Mouse (Mus musculus) thymus, postnatal 10 days (tissue): Measurements from ENCODE around the gene Lin7a.

Experiments used
- DNase-seq, 2 experiments: peaks; one replicate each; pipeline ENCODE4 v3.0.0; 2021; ENCODE audit warnings: low spot score in 2 of 2

The Lin7a gene

DNA sequence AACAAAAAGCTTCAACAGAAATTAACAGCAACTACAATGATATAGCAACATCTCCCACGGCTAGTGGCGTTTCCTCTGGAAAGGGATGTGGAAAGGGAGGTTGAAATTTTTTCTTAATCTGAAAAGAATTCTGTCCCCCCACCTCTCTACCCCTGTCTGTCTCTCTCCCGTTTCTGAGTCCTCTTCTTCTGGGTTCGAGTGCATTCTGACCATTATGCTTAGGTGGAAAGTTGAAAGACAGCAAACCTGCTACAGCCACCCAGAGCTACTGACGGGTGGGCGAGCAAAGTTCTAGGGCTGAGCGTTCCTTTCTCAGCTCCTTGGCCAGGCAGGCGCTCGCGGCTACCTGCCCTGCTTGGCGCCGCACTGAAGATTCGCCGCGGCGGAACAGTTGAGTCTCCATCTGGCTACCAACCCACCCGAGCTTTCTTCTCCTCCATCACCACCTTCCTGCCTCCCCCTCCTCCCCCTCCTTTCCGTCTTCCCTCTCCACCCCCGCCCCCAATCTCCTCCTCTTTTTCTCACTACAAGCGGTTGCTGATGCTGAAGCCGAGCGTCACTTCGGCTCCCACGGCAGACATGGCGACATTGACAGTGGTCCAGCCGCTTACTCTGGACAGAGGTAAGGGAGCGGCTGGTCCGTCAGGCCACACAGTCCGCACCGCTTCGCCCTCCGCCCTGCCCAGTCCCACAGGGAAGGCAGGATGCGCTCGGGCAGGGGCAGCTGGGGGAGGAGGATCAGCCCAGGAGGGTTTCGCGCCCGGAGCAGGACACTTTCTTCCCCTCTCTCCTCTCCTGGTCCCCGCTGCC lies at the start of gene Lin7a:
Lin7a (plus strand) TSS at position 366 of the 810 bp plus-strand sequence.
- DNase-seq, result no peak

DNA sequence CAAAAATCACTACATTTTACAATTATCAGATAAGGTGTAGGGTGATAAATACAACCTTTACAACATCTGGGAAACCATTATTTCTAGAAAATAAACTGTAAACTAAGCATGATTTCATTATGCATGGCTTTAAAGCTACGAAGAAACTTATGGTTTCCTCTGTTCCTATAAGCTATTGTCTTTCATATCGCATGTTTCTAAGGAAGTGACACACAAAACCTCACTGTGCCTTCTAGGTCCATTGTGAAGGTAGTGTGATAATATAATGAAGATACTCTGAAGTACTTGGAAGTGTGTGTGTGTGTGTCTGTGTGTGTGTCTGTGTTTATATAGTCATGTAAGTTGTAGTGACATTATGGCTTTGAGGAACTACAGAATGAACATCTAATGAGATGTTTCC lies 49.8 kb upstream of the Lin7a start:
- no peak for DNase-seq

DNA sequence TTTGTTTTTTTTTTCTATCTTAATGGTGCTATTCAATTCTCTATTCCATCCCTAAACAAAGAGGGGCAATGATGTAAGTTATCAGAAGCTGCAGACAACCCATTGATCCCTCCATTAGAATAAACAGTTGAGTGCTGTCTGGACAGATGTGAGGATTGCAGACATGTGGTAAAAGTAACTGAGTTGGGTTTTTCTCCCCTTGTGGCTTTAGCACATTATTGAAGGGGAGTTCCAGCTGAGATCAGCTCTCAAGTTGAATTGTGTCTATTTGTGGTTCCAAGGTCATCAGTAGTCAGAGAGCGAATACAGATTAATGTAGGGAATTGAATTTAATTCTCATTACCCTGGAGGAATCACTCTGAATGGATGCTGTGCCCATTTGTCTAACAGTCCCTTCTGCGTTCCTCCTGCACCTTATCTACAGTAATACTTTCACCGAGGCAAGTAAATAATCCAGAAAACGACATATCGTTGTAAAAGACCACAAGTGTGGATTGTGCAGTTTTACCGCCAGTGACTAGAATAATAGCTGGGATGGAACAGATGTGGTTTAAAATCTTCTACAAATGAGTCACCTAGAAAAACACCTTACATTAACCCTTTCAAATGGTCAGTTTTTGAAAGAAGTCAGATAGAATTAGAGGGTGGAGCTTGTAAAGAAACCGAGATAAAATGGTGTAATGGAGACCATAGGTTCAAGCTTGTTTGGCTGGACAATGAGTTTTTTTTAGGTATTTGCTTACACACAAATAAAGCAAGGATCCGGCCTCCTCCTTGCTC lies 48.9 kb upstream of the Lin7a start:
- DNase-seq, result no peak

DNA sequence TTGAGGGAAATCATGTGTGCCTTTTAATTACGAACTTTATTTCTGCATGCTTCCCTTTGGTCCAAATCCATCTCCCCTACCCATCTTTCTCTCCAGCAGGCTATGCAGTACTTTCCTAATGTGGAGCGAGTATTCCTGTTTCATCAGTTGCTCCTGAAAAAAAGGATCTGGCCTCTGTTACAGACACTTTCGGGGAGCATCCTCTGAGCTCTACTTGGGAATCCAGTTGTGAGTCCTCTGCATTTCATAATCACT lies 48.4 kb upstream of the Lin7a start:
- DNase-seq, result no peak

DNA sequence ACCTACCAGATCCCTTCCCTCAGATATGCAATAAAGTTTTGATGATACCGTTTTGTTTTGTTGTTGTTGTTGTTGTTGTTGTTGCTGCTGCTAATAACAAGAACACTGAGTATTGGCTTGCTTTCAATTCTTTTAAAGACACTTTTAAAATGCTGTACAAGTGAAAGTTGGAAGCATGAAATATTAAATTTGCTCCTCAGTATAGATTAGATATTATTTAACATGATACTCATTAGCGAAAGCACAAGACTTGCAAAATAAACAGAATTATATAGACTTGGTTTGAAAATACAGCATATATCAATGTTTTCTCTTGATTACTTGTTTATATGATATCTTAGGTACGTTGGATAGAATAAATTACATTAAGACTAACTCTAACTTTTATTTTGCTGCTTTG lies 47.7 kb upstream of the Lin7a start:
- no peak for DNase-seq

DNA sequence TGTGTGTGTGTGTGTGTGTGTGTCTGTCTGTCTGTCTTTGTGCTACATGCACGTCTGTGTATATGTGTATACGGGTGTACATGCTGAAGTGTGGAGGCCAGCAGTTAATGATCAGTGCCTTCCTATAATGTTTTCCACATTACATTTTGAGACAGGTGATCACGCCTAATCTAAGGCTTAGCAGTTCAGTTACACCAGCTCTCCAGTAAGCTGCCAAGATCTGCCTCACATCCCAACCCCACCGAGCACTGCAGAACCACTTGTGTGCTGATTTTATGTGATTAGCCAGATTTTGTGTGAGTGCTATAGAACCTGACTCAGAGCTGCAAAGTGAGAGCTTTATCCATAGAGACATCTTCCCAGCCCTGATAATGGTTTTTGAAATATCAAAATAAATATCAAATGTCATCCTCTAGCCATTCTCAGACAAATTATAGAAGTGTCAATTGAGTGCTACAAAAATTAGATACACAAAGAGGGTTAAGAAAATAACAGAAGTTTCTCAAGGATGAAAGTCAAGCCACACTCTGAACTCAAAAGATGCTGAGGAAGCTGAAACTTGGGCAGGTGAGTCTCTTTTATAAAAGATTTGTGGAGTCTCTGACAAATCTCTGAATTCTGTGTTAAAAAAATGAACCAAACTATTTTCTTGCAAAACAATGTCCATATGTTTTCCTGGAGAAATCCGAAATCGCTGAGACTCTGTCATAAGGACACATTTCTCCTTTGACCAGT lies 46.7 kb upstream of the Lin7a start:
- no peak for DNase-seq

DNA sequence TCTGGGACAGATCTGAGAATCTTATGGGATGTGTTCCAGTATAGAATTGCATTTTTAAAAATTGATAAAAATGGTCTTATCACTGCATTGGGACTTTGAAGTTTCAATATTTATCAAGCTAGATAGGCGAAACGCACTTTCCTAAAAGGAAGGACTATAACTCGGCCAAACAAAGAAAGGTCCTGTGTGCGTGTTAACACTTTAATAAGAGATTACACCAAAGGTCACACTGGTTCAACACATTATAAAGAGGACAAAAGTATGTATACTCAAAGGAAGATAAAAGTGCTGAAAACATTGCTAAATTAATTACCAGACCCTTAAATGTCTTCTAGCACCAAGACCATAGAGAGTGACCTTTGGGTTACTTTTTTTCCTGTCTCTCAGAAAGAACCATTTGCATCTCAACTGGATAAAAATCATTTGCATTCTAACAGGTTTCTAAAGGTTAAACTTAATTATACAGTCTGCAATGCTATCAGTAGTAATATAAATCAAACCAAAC lies 46.1 kb upstream of the Lin7a start:
- no peak for DNase-seq

DNA sequence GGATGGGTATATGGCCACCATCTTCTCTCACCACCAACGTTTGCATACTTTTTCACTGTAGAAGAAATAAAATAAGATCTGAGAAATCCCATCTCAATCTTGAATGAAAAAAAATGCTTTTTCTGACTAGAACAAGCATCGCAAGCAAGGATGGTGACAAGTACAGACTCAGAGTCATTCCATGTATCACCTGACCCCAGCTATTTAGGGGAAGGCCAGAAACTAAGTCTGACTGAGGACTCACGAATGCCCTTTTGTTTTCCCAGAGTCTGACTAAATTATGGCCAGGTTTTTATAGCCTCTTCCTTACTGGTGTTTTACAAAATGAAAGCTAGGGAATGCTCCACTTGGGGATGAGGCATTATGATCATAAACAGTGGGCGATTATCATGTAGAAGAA lies 45.6 kb upstream of the Lin7a start:
- DNase-seq, result no peak

DNA sequence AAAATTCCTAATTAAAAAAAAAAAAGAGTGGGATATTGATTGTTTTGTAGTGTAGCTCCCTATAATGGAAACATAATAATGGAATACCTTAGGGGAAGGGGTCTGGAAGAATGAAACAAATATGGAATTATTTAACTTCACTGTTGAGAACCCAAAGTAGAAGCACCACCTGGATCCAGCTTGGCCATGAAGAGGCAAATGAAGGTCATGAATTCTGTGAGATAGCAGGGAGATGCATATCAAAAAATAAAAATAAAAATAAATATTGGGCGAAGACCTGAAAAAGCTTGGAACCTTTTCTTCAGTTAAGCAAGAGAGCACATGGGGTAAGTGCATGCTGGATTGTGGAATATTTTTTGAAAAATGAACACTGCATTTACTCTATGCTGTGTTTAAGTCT lies 43.6 kb upstream of the Lin7a start:
- no peak for DNase-seq

DNA sequence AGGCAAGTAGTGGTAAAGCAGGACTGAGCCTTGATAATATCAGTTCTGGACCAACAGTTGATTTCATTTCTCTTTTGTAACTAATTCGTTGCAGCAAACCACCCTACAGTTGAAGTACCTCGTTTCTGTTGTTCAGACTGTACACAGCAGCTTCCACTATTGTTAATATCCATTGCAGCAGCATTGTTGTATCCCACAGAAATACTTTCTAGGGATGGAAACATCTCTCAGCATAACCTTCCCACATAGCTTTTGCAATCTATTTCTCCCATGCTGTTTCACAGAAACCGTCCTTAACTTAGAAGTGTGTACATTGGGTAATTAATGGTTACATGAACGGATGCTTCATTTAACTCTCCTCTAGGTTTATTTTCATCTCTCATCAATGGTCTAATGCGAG lies 42.7 kb upstream of the Lin7a start:
- DNase-seq, result no peak

DNA sequence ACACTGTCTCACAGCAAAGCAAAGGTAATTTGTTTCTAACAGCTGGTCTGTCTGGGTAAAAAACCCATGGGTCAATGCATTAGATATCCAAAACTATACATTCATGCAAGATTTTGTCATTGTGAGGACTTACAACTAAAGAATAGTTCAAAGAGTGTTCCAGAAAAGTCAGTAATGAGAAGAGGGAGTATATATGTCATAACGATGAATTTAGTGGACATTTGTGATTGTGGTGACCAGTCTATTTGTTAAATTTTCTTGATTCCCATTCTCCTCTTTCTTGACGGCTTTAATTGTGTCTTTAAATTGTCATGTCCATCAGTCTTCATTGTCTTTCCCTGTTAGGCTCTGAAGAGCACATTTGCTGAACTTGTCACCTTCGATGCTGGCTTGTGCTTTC lies 42.1 kb upstream of the Lin7a start:
- DNase-seq, result no peak

DNA sequence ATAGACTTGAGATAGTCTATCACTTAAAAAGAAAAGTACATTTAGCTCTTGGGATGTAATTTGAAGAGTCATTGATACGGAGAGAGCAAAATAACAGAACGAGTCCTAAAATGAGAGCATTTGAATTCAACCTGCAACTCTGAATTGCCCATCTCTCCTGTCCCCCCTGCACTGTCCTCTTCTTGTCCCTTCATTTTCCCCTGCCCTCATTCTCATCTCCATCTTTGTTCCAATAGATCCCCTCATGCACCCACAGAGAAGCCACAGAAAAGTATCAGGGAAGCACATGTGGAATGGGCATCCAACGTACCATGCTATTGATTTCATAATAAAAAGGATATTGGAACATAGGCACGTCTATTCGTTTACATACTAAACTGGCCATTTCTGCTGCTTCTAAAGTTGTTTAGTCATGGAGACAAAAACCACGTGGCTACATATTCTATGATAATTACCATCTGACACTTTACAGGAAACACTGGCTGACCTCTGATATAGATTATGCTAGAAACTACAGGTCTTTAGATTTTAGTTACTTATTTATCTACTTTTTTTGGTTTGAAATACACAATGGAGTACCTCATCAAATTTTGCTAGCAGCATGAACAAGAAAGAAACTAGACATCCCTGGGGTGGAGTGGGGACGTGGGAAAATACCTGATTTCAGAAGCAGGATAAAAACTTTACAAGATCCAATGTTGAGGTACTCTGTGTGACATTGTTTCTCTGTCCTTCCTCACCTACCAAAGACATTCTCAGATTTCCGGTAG lies 41.2 kb upstream of the Lin7a start:
- DNase-seq, result no peak

DNA sequence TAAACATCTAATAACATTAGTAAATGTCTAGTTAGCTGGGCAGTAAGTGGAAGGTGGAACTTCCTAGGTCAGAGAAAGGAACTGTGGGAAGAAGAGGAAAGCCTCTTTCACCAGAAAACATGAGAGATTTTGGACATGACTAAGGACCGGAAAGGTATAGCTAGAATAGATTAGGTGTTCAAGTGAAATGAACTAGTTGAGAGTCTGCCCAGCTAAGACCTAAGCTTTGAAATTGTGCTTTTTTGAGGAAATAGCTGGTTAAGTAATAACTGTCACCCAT lies 40.7 kb upstream of the Lin7a start:
- DNase-seq, result no peak

DNA sequence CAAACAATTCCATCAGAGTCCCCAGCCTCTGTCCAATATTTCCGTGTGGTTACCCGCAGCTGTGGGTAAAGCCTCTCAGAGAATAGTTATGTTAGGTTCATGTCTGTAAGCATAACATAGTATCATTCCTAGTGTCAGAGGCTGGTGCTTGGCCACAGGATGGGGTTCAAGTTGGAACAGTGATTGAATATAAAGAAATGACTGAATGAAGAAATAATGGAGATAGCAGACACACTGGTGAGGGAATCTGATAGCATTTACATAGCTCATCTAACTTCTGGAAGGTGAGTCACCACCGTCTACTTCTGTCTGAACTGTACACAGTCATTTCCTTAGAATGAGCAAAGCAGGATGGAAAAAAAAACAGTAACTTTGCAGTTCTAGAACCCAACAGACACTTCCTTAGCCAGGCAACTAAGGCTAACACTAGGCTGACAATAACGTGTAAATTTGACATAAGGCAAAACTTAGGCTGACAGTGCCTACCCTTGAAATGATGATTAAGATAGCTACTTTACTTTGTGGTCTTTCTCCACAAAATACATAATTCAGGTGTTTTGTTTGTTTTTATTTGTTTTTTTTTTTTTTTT lies 40.0 kb upstream of the Lin7a start:
- DNase-seq, result no peak

DNA sequence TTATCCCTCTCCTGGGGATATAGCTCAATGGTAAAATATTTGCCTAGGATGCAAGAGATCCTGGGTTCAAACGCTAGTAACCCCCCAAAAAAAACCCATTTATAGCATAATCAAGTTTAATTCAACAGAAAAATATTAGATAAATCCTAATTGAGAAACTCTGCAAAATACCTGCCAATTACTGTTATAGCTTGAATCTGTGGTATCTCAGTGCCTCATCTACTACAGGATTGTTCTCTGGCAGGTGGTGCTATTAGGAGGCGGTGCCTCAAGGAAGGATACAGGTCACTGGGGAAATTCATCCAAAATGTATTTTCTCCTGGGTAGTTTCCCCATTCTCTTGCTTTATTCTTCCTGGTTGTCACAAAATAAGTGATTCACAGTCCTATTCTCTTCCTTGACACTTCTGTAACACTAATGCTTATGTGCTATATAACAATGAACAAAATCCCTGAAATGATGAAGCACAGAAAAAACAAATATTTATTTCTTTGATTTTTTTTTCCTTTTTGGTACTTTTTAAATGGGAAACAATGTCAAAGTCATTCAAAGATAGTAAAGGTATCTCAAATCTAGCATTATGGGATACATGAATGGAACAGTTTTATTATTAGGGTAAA lies 38.9 kb upstream of the Lin7a start:
- no peak for DNase-seq

DNA sequence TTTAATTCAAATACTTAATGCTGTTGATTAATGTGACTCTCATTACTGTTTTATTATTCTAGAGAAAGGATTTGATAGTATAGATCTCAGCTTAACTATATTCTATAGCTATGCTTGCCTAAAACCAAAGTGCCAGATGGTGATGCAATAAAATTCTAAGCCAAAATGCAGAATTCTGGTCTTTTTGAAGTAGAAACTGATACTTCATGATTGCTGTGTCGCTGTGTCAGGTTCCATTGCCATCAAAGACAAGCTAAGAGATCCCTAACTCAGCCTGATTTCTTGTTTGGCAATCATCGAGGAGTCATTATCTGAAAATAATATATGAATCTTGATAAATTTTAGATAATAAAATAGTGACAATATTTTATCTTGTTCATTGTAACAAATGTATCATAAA lies 38.3 kb upstream of the Lin7a start:
- DNase-seq, result no peak

DNA sequence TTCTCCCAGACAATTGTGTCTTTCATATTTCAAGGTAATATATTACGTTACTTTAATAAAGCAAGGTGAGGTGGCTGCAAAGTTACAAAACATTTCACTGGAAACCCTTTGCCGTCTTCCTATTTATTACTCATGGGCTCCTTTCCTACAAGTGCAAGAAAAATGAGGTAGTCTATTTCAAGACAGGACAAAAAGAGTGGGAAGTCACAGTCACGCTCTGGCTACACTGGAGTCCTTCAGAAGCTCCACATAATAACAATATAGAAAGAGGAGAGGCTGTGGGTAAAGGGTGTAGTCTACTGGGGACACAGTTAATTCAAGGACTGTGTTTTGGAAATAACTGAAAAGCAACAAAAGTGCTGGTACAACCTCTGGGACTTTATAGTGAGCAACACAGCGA lies 37.7 kb upstream of the Lin7a start:
- no peak for DNase-seq

DNA sequence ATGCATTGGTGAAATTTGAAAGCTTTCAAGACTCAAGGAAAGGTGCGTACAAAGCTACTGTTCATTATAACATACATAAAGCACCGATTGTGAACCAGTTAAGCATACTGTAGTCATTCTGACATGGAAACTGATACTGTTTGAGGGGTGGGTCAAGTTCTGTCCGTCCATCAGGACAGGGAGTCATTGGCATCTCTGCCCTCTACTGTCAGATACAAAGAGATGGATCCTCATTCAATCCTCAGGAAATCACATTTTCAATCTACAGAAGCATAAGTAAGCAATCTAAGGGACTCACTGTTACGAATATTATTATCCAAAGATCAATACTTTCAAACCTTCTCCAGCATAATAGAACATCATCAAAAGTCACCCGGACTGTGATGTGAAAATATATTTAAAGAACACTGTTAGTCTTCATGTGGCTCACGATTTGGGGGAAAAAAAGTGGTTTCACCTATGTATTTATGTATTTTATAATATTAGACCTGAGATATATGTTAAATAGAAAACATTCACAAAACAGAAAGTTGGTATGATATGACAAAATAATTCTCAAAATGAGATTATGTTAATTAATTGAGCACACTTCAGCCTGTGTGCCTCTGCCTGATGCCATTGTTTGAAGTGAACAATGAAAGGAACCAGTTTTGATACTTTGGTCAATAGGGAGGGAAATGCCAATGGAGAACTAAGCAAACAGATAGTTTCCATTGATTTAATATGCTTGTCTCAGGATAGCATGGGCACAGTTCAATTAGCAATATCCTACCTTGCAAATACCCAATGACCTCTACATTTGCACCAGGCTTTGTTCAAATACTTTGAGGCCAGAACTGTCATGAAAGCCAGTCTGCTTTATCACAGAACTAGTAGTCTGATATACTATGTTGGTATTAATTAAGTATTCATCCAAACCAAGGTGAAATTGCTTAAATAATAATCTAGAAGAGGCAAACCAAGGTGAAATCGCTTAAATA lies 36.8 kb upstream of the Lin7a start:
- no peak for DNase-seq

DNA sequence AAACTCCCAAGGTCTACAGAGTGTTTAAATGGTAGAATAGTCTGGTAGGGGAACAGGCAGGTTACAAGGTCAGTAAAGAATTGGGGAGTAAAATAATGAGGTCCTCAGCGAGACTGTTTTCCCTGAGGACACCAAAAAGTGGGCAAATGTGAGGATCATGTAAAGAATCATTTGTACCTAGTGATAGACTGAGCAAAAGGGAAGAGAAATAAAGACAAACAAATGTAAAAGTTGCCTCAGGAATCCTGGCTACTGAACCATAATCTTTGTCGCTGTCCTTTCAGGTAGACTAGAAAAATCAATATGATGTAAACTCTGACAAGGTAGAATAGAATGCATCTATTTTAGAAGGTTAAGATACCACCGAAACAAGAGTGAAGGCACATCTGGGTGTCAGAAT lies 36.0 kb upstream of the Lin7a start:
- no peak for DNase-seq

DNA sequence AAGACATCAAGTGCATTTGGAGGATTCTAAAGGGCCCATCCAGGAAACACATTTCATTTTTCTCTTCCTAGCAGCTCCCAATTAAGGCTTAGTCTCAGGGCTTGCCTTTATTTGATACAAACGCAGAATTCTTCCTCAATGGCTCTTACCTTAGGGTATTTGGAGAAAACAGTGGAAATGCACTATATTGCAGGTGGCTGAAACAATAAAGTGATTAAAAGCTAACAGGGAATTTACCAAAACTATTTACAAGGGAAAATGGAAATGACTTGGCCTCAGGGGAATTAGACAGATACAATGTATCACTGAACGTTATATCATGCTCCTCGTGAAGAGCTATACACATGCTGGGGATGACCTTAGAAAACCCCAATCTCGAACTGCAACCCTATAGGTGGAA lies 35.3 kb upstream of the Lin7a start:
- DNase-seq, result no peak
